Mouse (Mus musculus): ENCODE measurements around the gene Fgfr2.
A peak's percentile ranks its signal among the peaks of the same experiment; 100 is the strongest.

Fgfr2 gene

GRCm38 (mm10) chr7:131776191-131776752, 1346.9 kb downstream of the Fgfr2 start:
- DNase-seq, result peak in 1 of 2 experiments; percentile 10

DNA sequence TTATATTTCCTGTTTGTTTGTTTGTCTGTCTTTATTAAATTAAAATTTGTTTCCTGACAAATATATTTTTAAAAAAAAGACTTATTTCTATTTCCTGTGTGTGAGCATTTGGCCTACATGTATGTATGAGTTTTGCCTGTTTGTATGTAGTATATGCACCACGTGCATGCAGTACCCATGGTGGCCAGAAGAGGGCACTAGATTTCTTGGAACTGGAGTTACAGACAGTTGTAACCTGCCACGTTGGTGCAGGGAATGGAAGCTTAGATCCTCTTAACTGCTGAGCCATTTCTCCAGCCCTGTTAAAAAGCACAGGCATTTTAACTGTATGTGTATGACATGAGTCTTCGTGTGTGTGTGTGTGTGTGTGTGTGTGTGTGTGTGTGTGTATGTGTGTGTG, 1365.2 kb downstream of the Fgfr2 start:
- DNase-seq, result no peak

DNA sequence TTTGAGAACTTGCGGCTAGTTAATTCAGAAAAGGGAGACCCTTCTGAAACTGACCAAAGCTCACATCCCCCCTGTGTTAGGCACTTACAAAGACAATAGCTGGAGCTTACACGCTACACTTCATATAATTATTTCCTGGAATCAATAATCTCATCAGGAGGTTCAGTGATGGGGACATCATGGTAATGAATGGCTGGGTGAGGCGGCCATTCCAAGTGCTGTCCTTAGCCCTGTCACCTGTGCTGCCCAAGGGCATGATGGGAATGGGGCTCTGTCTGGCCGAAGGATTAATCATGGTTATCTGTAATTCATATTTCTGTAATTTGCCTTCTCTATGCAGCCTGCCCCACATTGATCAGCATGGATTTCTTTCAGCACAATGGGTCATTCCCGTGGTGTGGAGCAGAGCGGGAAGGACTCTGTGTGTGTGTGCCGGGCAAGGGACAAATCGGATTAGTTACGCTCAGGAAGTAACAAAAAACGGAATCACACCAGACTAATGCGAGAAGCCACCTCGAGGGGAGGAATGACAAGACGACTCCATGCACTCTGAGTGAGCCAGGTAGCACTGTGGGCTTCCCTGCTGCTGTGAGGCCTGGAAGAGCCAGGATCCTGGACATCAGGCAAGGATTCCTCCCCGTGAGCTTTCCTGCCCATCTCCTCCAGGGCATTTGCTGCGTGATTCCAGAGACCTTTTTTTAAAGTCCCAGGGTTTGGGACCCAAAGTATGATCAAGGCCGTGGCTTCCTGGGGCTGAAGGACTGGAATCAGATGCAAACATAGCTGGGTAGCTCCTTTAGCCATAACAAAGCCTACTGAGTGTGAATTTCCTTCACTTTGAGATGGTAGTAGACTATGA, 1375.8 kb downstream of the Fgfr2 start:
- DNase-seq, result no peak

DNA sequence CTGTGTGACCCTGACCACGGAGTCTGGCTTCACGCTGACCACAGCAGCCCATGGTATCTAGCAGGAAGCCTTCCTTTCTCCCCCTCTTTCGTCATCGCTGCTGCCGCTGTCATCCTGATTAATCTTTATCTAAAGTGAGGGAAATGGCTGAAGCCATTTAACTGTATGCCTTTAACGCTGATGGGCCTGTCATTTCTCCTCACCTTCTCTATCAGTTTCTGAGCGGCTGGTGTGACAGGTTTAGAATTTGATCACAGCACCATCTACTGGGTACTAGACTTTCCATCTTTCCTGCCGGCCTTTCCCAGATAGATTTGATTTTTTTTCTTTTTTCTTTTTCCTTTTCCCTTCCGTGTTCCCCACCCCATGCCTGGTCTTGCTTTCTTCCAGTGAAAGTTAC, 1376.4 kb downstream of the Fgfr2 start:
- DNase-seq, result no peak

GRCm38 (mm10) chr7:131743193-131743592, 1380.0 kb downstream of the Fgfr2 start:
- DNase-seq, result no peak

DNA sequence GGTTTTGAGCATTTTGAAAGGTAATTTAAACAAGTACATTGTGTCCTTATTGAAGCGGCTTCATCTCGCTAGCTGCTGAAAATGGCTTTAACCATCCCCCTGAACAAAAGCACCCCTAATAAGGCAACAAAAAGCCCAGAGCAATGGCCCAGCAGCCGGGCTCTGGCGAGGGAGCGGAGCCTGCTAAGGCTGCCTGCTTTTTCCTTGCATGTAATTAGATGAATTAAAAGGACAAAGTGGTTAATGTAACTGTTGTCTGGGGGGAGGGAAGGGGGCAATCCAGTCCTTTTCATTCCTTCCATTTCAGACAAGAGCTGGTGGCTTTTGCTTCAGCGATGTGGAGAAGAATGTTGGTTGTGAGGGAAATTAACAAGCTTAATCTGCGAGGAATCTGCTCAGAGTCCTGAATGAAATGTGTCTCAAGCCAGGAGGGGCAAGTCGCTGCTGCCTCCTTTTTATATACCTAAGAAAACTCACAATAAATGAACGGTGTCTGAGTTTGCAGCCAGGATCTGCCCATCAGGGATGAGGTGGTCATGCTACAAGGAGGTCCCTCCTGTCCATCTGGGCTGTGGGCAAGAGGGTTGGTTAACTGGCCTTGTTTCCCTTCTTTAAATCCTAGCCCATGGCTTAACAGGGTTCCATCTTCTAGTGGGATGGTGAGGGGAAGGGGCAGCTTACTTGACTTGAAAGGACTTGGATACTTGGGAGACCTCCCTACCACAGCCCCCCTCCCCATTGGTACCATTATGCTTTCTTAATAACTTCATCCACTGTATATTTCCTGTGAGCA, 1400.2 kb downstream of the Fgfr2 start:
- no peak for DNase-seq

- DNase-seq, result no peak
These were observed 1400.8 kb downstream of the Fgfr2 start for GRCm38 (mm10) chr7:131722316-131722715.

GRCm38 (mm10) chr7:131718280-131718679, 1404.9 kb downstream of the Fgfr2 start:
- no peak for DNase-seq

GRCm38 (mm10) chr7:131713076-131713475, 1410.1 kb downstream of the Fgfr2 start:
- no peak for DNase-seq

DNA sequence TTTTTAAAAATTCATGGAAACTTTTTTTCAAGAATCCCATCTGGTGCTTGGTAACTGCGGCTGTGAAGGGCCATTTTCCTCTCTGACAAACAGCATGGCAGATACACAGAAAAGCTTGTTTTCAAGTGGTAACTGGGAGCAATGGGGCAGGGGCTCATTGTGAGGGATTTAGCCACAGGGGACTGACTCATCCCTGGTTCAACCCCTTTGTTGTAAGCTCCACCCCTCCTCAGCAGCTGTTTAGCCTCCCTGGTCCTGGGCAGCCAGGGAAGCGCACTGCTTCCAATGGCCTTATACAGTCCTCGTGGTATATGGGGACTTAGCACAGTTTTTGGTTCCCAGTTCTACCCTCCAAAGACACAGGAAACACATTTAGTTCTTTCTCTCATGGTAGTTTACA, 1426.3 kb downstream of the Fgfr2 start:
- DNase-seq, result no peak

GRCm38 (mm10) chr7:131687324-131687723, 1435.8 kb downstream of the Fgfr2 start:
- no peak for DNase-seq

GRCm38 (mm10) chr7:131677126-131677525, 1446.0 kb downstream of the Fgfr2 start:
- DNase-seq, result no peak

- no peak for DNase-seq
These were observed 1452.6 kb downstream of the Fgfr2 start for GRCm38 (mm10) chr7:131670586-131670985.

GRCm38 (mm10) chr7:131669326-131669725, 1453.8 kb downstream of the Fgfr2 start:
- no peak for DNase-seq

DNA sequence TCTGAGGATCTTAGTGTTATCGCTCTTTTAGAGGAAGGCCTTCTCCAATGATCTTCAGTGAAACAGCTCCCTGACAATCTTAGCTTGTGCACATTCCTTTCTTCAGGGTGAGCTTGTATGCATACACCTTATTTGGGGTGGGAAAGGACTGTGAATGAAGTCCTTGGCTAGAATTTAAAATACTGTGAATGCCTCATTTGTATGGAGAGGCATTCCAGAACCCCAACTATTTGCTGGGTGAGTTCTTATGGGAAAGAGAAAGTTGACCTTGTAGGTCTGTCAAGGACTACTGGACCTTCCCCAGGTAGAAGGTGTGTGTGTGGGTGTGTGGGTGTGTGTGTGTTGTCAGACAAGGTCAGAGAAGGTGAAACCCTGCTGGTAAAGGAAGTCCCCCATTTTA, 1462.4 kb downstream of the Fgfr2 start:
- DNase-seq, result no peak

- DNase-seq, result no peak
These were observed 1467.1 kb downstream of the Fgfr2 start for GRCm38 (mm10) chr7:131656017-131656416.

GRCm38 (mm10) chr7:131653416-131653815, 1469.7 kb downstream of the Fgfr2 start:
- DNase-seq, result no peak

DNA sequence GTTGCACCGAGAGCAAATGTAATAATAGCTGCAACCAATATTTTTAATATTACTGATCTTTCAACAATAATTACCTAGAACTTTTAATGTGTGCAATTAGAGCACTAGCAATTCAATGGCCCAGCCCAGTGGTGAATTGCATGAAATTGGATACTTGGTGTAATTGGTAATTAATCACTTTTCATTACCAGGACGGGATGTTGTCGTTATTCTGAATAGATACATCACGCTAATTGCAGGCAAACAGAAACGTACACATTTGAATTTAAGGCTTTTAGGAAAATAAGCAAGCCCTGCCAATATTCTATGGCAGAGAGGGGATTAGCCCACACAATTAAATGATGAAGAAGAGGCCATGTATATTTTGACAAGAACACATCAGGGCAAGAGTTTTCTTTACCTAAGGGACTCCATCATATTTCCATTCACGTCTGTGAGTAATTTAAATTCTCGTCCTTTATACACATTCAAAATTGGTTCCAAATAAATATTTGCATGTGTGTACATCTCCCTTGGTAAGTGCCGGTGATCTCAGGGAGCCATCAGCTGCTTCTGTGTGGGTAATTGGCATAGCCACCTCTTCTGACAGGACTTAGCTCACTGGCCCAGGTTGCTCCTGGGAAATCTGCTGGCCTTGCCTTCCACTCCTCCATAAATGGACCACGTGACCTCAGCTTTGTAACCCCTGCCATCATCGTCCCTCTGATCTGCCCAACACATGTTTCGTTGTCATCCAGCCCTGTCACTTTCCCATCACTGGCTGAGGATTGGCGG, 1471.0 kb downstream of the Fgfr2 start:
- no peak for DNase-seq

GRCm38 (mm10) chr7:131650277-131650676, 1472.9 kb downstream of the Fgfr2 start:
- DNase-seq, result no peak

- DNase-seq, result peak in 1 of 2 experiments; percentile 17
These were observed 1474.9 kb downstream of the Fgfr2 start for GRCm38 (mm10) chr7:131648276-131648675.

- DNase-seq, result no peak
These were observed 1475.6 kb downstream of the Fgfr2 start for GRCm38 (mm10) chr7:131647583-131647982.

DNA sequence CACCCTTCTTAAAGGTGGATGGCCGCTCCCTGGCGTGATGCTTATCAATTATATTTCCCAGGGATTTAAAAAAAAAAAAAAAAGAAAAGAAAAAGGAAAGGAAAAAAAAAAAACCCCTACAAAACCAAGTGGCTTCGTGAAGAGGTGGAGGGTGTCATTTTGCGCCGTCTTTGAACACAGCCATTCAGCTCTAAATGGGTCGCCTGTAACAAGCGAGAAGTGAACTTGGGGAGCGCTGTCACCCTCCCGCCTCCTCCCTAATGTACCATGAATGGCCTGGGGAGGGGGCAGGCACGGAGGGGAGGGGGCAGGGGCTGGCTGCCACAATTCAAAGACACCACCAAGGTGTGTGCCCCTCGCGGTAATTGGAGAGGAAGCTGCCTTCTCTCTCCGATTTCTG, 1478.6 kb downstream of the Fgfr2 start:
- DNase-seq, result no peak

DNA sequence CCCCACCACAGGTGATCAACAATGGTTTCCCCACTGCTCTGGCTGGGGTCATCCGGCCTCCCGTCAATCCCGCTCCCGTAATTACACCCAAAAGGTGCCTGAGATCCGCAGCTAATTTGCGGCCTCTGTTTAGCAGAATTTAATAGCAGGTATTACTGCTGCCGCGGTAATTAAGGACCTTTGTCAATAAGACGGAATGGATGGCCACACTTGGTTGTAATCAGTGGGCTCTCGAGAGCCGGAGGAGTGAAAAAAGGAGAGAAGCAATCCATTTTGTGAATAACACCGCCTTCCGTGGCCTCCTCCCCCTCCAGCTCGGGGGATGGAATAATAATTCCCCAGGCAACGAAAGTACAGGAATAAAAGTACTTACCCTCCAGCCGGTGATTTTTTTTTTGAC, 1479.1 kb downstream of the Fgfr2 start:
- no peak for DNase-seq
